Mouse (Mus musculus): ENCODE measurements at regions not wholly inside any gene's neighbourhood (a gene's known extent, or its start where the extent isn't known, plus 50 kb on each side); places are given as distances from the start of the nearest gene placed in this dataset.
"Not testable (repeated sequence)": the region's sequence is repeated elsewhere in the genome, so short reads cannot be mapped to it uniquely, and the experiment has no call there.

DNA sequence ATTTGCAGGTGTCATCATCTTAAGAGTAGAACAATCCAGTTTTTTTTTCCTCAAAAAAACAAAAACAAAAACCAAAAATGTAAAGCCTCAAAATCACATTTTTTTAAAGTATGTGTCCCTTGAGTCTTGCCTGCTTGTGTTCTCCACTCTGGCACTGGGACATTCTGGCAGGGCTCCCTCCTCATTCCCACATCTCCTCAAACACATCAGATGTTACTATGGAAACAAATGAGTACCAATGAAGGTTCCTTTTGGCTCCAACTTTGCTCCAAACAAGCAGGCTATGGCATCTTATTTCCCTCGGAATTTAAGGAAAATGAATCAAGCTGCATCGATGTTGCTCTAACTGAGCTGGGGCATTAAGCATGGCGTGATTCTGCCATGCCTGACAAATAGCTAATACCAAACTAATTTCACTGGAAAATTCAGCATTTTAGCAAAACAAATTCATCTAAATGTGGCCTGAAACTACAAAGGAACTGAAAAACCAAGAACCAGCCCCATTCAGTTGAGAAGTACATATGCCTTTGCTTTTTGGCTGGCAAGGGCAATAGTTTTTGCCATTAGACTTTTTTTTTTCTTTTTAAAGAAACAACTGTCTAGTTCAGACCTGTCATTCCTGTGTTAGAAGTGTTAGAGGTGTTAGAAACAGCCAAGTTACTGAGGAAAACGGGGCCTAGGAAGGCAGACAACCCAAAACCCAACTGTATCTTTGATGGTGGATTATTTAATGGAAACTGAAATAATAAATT is 522.2 kb upstream of the 2610301B20Rik start:
- DNase-seq, result peak; percentile 40

DNA sequence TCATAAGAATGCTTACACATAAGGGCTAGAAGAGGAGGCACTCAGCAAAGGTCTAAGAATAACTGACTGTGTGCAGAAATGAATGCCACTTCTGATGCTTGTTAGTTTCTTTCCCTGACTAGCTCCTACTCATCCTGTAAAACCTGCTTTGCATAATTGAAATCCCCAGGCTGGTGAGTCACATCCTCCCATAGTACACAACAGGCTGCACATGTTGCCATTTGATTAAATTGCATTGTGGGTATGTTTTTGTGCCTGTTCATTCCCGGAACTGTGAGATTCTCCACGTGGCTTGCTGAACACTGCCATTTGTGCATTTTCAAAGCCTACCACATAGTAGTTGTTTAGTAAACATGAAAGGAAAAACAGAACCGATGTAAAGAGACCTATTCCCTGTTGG is 516.7 kb upstream of the 2610301B20Rik start:
- DNase-seq, result no peak

DNA sequence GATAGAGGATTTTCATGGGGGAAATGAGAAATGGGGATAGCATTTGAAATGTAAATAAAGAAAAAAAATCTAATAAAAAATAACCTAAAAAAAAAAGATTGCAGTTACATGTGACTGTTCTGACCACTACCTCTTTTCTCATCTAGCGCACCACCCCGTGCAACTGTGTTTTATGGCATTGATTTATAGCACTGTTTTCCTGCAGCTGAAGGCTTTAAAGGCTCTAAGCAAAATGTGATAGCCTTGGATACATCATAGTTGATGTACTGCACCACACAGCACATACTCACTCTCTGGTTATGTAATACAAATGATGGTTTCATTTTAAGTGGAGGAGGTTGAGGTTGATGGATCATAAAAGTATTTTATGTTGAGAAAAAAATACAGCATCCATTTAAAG is 484.5 kb upstream of the 2610301B20Rik start:
- no peak for DNase-seq

DNA sequence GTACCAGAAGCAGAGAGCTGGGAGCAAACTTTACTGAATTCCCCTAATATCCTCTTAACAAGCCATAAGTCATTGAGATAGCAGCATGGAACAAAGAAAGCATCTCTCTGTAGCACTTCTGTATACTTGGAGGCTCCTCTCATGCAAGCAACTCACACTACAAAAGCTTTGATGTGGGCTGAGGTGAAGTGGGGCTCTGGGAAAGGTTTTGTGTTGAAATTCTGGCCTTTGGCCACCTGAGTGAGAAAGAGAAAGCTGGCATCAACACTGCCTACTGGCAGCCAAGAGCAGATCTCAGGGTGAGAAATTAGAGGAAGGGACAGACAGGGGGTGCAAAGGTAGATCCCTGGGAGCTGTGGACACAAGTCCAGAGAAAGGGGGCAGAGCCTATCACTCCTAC is 477.0 kb upstream of the 2610301B20Rik start:
- DNase-seq, result no peak

DNA sequence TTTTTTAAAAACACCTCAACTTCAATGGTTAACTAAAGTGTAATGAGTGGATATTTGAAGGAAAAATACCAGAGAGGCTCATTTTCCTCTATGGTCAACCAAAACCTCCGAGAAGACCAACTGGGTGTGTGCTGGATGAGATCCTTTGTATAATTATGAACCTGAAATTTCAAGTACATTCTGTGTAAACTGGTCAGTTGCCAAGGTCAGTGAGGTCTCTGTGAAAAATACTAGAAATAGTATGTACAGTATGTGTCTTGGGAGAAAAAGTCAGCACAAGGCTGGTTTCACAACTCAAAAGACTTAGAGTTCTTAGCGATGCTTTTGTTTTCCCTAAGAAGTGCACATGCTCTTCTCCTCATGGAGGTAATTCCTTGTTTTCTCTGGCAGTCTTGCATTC is 476.2 kb upstream of the 2610301B20Rik start:
- no peak for DNase-seq

DNA sequence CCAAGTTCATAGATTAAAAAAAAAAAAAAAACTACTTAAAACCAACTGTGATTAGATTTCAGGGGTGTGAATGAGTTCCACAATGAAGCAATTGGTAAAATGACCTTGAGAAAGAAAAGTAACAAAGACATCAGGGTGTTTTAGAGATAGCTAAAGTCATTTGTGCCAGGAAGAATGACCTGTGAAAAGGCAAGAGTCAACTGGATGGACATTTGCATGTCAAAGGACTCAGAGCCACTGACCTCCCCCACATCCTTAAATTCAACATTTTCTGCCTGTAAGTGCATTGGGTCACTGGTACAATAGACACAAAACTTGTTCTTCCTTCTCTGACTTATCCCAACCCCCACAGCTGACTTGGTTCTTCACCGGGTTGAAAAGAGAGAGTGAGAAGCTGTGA is 474.6 kb upstream of the 2610301B20Rik start:
- DNase-seq, result no peak

DNA sequence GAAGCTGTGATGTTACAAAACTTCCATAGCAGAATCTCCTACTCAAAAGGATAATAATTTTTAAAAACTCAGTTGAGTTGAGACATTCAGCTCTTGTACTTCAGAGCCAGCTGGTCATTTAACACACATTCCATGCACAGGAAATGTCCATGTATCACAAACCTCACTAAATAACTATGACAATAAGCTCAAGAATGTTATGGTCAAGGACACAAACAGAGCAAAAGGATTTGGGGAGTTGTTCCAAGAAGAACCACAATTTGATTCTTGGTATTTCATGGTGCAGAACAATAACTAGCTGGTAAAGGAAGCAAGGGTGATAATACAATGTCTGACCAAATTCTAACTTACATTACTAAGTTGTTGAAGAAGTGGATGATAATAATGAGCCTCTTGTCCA is 471.4 kb upstream of the 2610301B20Rik start:
- DNase-seq, result no peak

DNA sequence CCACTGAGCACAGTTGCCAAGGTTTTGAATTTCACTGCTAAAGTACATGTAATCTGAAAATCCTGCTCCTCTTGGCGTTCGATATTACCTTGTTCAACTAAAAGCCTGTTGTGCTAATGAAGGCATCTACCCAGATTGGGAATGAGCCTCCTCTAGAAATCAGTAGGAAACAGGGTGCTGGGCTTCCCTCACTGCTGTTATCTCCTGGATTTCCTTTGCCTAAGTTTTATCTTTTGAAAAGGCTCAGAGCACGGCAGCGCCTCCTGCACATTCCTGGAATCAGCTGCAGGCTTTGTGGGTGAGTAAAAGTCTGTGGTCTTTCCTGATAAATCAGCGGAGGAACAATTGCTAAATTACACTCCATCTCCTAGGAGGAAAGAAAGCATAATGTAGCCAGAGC is 469.9 kb upstream of the 2610301B20Rik start:
- DNase-seq, result no peak

DNA sequence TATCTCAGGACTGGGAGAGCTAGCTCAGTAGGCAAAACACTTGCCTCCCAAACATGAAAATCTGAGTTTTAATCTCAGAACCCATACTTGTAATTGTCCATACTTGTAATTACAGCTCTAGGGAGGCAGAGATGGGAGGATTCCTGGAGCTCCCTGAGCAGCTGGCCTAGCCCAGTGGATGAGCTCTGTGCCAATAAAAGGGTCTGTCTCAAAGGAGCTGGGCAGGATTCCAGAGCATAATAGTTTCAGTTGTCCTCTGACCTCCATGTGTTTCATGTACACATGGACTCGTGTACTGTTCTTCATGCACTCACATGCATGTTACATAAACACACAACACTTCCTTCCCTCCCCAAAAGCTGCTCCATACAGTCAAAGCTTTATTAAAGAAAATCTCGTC is 469.2 kb upstream of the 2610301B20Rik start:
- DNase-seq, result no peak

DNA sequence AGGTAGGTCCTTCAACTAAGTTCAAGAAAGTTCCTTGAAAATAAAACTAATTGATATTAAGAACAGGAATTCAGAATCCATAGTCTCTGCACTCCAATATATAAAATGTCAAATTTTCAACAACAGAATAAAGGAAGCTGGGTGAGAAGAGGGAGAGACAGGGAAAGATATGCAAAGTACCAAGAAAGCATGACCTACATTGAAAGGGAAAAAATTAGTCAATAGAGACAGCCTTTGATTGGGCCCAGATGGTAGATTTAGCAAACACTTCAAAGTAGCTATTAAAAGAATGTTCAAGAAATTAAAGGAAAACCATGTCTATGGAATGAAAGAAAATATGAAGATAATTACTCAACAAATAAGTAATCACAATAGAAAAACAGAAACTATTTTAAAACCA is 460.0 kb upstream of the 2610301B20Rik start:
- DNase-seq, result no peak

DNA sequence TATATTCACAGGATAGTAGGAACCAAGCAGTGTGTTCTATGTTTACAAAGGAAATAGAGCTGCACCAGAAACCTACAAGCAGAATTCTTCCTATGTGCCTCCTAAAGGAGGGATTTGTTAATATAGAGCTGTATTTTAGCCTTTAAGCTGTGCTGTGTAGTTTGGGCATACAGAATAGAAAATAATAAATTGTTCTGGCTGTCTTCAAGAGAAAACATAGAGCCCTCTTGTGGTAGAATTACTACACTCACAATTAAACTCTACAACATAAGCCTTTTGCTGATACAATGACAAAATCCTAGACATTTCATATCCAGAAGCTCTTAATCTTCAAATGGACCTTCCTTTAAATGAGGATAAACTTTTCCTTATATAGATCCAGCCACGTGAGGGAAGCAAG is 452.9 kb upstream of the 2610301B20Rik start:
- DNase-seq, result no peak

DNA sequence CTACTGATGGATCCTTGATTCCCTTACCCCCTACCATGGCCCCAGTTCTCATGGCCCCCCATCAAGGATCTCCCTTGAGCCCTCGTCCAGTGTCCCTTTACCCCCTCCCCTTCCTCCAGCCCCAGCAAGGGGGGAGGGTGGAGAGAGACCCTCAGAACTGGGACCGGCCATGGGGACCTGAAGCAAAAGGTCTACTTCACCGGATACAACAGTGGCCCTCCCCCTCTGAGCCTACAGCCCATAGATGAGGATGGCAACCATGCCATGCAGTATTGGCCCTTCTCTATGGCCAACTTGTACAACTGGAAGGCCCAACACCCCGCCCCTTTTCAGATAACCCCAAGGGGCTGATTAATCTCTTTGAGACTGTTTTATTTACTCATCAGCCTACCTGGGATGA is 439.9 kb upstream of the 2610301B20Rik start:
- DNase-seq, result no peak

DNA sequence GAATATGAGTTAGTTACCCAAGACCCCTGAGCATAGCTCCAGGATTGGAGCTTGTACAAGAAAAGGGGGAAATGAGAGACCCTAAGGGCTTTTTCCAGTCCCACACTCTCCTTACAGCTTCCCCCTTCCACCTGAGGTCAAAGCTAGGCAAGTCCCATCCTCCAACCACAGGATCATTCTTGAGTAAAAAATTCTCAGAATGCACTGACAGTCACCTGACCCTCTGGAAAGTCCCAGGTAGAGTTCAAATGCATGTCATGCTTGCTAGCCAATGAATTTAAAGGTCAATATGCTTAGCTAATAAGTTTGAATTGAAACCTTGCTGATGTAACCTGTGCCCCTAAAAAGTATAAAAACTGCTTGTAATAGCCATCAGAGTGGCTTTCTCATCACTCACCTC is 434.4 kb upstream of the 2610301B20Rik start:
- not testable (repeated sequence) for DNase-seq

DNA sequence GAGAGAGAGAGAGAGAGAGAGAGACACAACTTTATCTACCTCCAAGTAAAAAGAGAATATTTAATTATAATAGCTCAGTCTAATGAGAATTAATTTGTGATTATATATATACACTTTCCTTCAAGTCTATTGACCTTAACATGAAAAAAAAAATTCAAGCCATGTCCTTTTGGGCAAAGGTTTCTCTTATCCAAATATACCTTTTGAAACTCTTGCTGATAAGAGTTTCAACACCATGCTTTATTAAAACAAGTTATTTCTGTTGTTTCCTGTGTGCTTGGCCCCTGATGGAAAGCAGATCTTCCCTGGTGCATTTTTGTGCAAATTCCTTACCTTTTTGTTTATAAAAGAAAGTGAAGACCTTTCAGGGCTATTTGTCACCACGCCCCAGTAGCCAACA is 414.7 kb upstream of the 2610301B20Rik start:
- DNase-seq, result no peak

DNA sequence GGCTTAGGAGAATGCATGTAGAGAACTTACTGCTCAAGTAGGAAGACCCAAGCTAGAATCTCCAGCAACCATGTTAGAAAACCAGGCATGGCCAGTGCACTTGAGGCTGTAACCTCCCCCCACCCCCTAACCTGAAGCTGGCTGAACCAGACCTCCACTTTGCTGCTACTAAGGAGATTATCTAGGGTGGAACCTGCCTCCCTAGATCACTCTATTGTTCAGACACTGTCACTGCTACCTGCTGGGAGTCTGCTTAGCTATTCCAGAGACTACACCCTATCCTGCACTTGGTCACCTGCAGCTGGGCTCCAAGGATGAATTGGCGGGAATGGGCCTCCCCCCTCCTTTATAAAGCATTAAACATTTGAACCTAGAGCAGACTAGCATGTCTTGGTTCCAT is 393.4 kb upstream of the 2610301B20Rik start:
- no peak for DNase-seq

DNA sequence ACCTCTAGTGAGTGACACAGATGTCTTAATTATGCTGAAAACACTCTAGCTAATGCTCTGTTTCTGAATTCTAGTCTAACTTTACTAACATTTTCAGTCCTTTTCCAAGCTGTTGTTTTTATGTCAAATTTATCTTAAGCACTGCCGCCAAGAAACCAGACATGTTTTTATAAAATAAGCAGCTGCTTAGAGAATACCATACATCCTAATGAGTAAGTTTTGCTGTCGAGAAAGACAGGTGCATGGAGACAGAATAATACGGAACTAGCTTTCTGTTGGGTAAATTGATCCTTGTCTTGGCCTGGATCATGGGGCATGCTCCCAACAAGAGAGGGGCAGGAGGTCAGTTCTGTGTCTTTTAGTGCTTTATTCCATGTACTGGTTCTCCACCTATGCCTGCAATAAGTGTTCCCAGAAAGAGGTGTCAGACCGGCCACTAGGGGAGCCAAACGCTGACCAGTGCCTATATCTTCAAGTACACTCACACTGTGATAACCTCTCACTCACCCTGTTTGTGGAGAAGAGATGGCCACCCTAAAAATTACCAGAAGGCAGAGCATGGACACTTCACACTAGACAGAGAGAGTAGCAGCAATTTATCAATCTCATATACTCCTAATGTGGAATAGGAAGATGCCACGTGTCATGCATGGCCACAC is 366.0 kb upstream of the 2610301B20Rik start:
- peak; percentile 7 for DNase-seq

DNA sequence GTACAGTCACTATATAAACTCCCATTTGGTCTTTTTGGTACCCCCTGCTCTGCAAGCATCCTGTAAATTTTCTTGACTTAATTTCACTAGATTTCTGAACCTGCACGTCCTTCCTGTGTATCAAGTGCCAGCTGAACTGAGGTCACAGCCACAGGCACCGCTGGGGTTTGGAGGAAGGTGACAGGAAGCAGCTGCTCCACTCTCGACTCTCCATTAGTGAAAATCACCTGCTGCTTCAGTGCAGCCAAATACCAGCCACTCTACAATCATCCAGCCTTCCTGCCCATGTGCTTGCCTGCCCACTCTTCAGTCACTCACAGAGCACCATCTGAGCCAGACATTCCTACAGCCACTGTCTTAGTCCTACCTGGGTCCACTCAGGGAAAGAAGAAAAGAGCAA is 364.3 kb upstream of the 2610301B20Rik start:
- DNase-seq, result no peak

DNA sequence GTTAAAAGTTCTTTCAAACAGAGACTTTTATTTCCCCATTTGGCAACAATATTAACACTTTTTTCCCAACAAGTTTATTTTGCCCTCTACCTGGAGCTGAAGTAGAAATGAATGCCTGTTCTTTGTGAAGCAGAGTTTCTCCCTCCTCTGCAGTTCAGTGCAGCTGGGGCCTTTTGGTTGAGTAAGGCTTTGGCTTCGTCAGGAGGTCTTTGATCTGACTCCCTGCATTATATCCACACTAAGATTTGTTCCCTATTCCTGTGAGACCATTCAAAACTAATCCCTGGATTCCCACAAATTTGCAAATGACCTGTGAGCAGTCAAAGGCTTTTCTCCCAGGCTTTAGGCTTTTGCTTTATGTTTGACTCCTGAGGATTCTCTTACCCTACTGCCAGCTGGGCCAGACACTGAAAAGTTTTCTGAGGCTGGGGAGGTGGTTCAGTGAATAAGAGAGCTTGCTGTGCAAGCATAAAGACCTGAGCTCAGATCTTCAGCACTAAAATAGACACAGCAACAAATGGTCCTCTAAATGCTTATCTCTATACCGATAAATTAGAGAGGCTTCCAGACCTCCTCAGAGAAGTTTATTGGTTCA is 323.5 kb upstream of the 2610301B20Rik start:
- DNase-seq, result no peak

DNA sequence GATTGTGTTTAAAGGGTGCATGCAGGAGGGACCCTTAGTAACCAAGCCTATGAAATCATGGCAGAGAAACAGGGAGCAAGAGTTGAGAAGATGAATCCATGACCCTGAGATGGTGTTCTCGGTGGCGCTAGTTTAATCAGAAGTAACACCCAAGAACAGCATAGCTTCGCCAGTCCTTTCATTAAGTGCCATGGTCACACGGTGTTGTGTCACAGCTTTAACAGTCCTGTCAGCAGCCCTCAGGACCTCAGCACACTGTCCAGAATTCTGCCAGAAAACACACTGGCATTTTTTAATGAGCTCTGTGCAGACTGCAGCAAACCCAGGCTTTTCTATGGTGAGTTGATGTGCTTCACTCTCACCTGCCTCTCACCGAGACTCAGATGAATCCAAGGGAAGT is 320.6 kb upstream of the 2610301B20Rik start:
- no peak for DNase-seq

DNA sequence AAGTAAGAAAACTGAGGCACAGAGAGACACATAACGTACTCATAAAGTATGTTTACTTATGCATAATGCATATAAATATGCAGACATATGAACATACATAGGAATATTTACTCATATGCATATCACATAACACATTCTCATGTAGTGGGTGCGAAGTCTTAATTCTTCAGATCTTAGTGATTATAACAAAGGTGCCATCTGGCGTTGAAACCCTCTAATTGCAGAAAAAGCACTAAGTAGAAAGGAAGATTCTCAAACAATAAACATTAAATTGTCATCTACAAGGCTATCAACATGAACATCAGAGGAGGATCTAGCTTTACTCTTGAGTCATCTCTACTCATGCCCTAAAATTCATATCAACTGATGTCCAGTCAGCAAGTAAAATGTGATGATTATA is 314.2 kb upstream of the 2610301B20Rik start:
- DNase-seq, result no peak

DNA sequence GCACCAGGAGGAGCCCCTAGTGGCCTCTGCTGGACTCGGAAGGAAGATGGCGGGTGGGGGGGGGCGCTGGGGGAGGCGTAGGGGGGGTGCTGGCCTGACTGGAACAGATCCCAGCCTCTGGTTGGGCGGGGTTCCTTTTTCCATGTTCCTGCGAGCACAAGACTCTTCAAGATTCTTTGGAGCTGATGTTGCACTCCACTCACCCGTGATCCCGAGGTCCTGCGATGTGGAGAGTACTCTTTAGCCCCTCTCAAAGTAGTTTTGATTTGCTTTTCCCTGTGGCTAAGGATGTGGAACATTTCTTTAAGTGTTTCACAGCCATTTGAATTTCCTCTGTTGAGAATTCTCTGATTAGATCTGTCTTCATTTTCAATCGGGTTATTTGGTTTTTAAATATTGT is 269.8 kb upstream of the 2610301B20Rik start:
- DNase-seq, result no peak

DNA sequence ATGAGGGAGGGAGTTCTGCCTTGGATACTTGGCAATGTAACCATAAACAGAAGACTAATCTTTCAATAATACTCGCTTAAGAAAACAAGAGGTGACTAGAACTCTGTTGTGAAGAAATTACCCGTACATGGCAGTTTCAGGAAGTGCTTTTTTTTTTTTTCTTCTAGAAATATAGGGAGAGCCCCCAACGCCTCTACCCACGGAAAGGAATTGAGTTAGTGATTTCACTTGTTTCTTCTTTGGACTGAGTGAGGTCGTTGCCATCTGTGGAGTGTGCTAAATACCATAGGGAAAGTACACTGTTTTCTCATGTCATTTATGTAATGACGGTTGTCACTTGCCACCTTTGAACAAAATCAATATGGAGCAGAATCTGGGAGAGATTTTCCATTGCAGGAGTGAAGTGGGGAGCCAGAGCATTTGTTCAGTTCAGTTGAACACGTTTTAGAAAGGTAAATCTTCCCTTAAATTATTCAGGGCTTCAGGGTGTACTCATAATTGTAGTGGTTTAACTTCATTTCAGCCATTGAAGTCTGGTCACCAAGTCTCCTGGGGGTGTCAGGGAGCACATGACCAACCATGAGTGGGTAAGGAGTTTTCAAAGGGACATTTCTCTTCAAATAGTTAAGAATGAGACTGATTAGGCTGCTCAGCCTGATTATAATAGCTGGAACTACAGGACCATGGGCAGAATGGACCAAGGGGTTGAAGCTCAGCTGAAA is 266.3 kb upstream of the 2610301B20Rik start:
- no peak for DNase-seq

DNA sequence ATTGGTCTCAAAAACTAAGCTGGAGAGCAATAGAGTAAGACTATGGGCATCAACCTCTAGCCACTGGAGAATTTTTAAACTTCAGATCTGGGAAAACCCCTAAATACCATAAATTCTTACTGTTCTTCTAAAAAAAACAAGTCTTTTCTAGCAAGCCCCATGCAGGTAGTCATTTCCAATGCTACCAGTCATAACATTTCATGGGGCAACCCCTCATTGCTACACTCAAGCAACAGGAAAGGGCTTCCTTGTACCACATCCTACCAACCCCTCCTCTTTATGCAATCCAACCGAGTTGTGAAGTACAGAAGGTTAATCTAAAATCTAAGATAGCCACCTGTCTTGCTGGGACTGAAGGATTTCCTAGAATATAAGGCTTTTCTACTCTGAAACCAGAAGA is 263.5 kb upstream of the 2610301B20Rik start:
- DNase-seq, result no peak

All from right cerebral cortex, postnatal 14 days (tissue).